8 mouse cellular contexts compared by ENCODE assay signal in genomic region chr4:68950556-68950955, GRCm38 (mm10). TPM values are rescaled to one million over a fixed set of nuclear protein-coding genes. Genes with fewer than 3 reads are reported as not detected.
DNase-seq lines count a peak whose midpoint lies in the region; ATAC-seq and TF ChIP-seq lines count a peak whose summit lies in the region.
"Had no signal": no experiment of that assay in that cellular context is flagged by ENCODE, and none has a peak within 500 bp of the region (broad histone marks: within the 10 kb centered on the region; RNA-seq: fewer than 3 reads in every experiment).

No protein-coding gene starts in this region.

- H3K36me3 ChIP-seq in midbrain, postnatal 0 days (ENCODE audit: insufficient read depth, low read length): no peaks in the 10 kb centered on the region
- H3K36me3 ChIP-seq: limb, embryonic 12.5 days had no signal

- peak; percentile 85 for TF ChIP-seq CTCF in midbrain, postnatal 0 days (IDR thresholded peaks at IDR 0.05)

- no peaks in the 10 kb centered on the region for H3K27me3 ChIP-seq in midbrain, postnatal 0 days (ENCODE audit: insufficient read depth, low read length)

- no peak overlapping the region for H3K9ac ChIP-seq in midbrain, postnatal 0 days (replicated peaks; ENCODE audit: low read length, poor library complexity, severe bottlenecking)
- H3K9ac ChIP-seq: limb, embryonic 12.5 days had no signal

- no peak overlapping the region for H3K27ac ChIP-seq in midbrain, postnatal 0 days (ENCODE audit: low read depth, low read length)
- H3K27ac ChIP-seq: limb, embryonic 12.5 days had no signal

- no peaks in the 10 kb centered on the region for H3K9me3 ChIP-seq in midbrain, postnatal 0 days (ENCODE audit: low read length)
- H3K9me3 ChIP-seq: limb, embryonic 12.5 days had no signal

- peak overlapping the region; percentile 38 for H3K4me2 ChIP-seq in midbrain, postnatal 0 days (ENCODE audit: low read depth, low read length, poor library complexity, severe bottlenecking)
- H3K4me2 ChIP-seq: limb, embryonic 12.5 days had no signal

- no peak for ATAC-seq in midbrain, postnatal 0 days (ENCODE audit: low FRiP score)

- DNase-seq in 3T3-L1 (ENCODE audit: low read depth, low spot score) (peak; percentile 1), ES-CJ7 (ENCODE audit: low read depth, low spot score) (peak; percentile 78)
- peak; percentile 77 for DNase-seq in embryo, embryonic 11 days
- peak; percentile 72 to 83 for DNase-seq in layer of hippocampus, postnatal 10 days (ENCODE audit: low spot score in 2 of 2)
- DNase-seq in midbrain, postnatal 0 days (ENCODE audit: low spot score): peak; percentile 94
- no peak for DNase-seq in spleen, adult 18-20 months
- DNase-seq in yolk sac, embryonic 10.5 days (ENCODE audit: low spot score): no peak

- no peaks in the 10 kb centered on the region for H3K4me1 ChIP-seq in midbrain, postnatal 0 days (ENCODE audit: insufficient read depth, low read length)

- 0% methylated on average over 2 of the region's 2 CpGs for WGBS in midbrain, postnatal 0 days

- H3K4me3 ChIP-seq in midbrain, postnatal 0 days (ENCODE audit: low read depth, low read length): no peak overlapping the region
- H3K4me3 ChIP-seq: limb, embryonic 12.5 days had no signal

RNA-seq across cellular contexts. Expression of gene Brinp1, which starts 3.6 kb away (rescaled TPM):
- 100 to 1,000 TPM; 178 to 195 TPM for total RNA-seq in layer of hippocampus, postnatal 10 days (2021)
- 108 and 116 TPM in 2 replicates for total RNA-seq in midbrain, postnatal 0 days (2014; rRNA removed)
- 76.3 and 80.1 TPM in 2 replicates for polyA plus RNA-seq in midbrain, postnatal 0 days (2015; fragmentation: Nextera tagmentation; extraction: Ambion mirVana)

Comparison
In these comparisons a context has a peak if more than half of its experiments do, and no peak if none do; other contexts are left out.
1. DNase-seq: peak in 3T3-L1 (single experiment), ES-CJ7 (single experiment), embryo, embryonic 11 days (single experiment), layer of hippocampus, postnatal 10 days (2 of 2) and midbrain, postnatal 0 days (single experiment); none in spleen, adult 18-20 months (0 of 2) and yolk sac, embryonic 10.5 days (single experiment).